In the genomic region with DNA sequence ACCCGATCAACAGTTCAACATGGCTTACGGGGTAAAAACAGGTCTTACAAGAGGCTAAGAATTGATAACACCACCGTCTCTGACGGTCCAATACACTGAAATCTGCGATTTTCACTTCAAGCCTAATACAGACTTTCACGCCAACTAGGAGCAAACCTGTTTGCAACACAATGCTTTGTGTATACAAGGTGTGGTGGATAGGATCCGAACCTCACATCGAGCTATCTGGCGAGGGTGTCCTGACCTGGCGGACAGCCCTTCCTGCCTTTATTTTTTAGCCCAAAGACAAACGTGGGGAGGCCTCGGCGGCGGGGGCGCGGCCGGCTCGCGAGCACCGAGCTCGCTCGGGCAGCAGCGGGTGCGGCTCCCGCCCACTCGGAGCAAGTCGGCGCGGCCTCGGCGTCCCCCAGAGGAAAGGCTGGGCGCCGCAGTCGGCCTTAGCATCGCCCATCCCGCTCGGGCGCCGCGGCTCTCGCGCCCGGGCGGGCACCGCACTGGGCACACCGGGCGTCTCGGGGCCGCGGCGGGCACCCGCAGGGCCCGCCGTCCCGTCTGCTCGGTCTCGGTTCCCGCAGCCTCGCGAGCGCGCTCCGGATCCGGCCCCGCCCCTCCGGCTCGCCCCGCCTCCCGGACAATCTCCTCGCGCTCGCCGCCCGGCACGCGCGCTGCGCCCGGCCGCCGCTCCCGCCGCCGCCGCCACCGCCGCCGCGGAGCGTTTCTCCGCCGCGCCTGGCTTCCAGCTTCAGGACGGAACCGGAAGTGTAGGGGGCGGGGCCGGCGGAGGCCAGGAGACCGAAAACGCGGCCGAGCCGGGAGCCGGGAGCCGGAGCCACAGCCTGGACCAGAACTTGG, we compare ENCODE assay signal across 8 mouse cellular contexts. TPM values are rescaled to one million over a fixed set of nuclear protein-coding genes. Genes with fewer than 3 reads are reported as not detected.
A peak's percentile ranks its signal among the peaks of the same experiment; 100 is the strongest.
DNase-seq lines count a peak whose midpoint lies in the region; ATAC-seq and TF ChIP-seq lines count a peak whose summit lies in the region.

A gene (plus strand): TSS at position 739 of the 852 bp plus-strand sequence.

- ATAC-seq in activated CD4-positive, CD25-positive, alpha-beta regulatory T cell, adult 4 months: peak; percentile 72
- ATAC-seq in inflammation-experienced regulatory T-cells, adult 6 months: peak; percentile 74

- no peaks in the 10 kb centered on the region for H3K9me3 ChIP-seq in megakaryocyte, embryonic 14.5 days

- peak within 1 kb of the TSS; percentile 95 for H3K4me3 ChIP-seq in cortical plate, adult 2 months (ENCODE audit: insufficient read depth, low read length)
- H3K4me3 ChIP-seq in megakaryocyte, embryonic 14.5 days (replicated peaks): peak within 1 kb of the TSS; percentile 93

- DNase-seq in gastrocnemius, postnatal 10 days: peak; percentile 94
- DNase-seq in left cerebral cortex, adult 9 months (ENCODE audit: low spot score in 2 of 2): peak; percentile 58 to 88
- DNase-seq in right cerebral cortex, adult 2 months (ENCODE audit: low spot score in 2 of 2): peak; percentile 85 to 90
- DNase-seq in urinary bladder, postnatal 10 days (ENCODE audit: low spot score): peak; percentile 61

- H3K27ac ChIP-seq in cortical plate, adult 2 months (ENCODE audit: insufficient read depth, low read length): peak within 1 kb of the TSS; percentile 98

- H3K4me1 ChIP-seq in cortical plate, adult 2 months (ENCODE audit: control insufficient read depth, insufficient read depth, low read length): peaks cover 2% of the 10 kb centered on the region; the same call in 1 of the 2 replicates
- H3K4me1 ChIP-seq in megakaryocyte, embryonic 14.5 days: peaks cover 17% of the 10 kb centered on the region

- no peak for TF ChIP-seq POLR2A in cortical plate, adult 2 months (IDR thresholded peaks at IDR 0.05; ENCODE audit: extremely low read depth, insufficient read depth, low read length)

- H3K27me3 ChIP-seq in megakaryocyte, embryonic 14.5 days (replicated peaks): peaks cover 63% of the 10 kb centered on the region

- H3K36me3 ChIP-seq in megakaryocyte, embryonic 14.5 days (replicated peaks; ENCODE audit: low read length): no peaks in the 10 kb centered on the region

- TF ChIP-seq CTCF in cortical plate, adult 2 months (IDR thresholded peaks at IDR 0.05; ENCODE audit: extremely low read depth, insufficient read depth, low read length): no peak

RNA-seq across cellular contexts. Expression of the gene that starts here (rescaled TPM):
- polyA plus RNA-seq in activated CD4-positive, CD25-positive, alpha-beta regulatory T cell, adult 4 months (2017; shearing (Covaris generic)): 1 to 10 TPM; 2.0 to 3.6 TPM
- 20.1 and 20.5 TPM in 2 replicates for polyA plus RNA-seq in cortical plate, adult 2 months (2012; rRNA removed)
- total RNA-seq in gastrocnemius, postnatal 10 days (2021): 10 to 100 TPM; 21.7 to 25.8 TPM
- polyA plus RNA-seq in inflammation-experienced regulatory T-cells, adult 6 months (2017; shearing (Covaris generic)): 1 to 10 TPM; 2.1 to 3.4 (median 3.1) TPM
- polyA plus RNA-seq in megakaryocyte, embryonic 14.5 days (2012; ENCODE audit: insufficient read depth, low replicate concordance): not detected in 2 replicates

Comparison
In these comparisons a context has a peak if more than half of its experiments do, and no peak if none do; other contexts are left out.
1. Peak in every context shown above with its lines: DNase-seq, ATAC-seq, H3K4me3 ChIP-seq and H3K27ac ChIP-seq.